Mouse (Mus musculus): ENCODE measurements at regions not wholly inside any gene's neighbourhood (a gene's known extent, or its start where the extent isn't known, plus 50 kb on each side); places are given as distances from the start of the nearest gene placed in this dataset.

DNA sequence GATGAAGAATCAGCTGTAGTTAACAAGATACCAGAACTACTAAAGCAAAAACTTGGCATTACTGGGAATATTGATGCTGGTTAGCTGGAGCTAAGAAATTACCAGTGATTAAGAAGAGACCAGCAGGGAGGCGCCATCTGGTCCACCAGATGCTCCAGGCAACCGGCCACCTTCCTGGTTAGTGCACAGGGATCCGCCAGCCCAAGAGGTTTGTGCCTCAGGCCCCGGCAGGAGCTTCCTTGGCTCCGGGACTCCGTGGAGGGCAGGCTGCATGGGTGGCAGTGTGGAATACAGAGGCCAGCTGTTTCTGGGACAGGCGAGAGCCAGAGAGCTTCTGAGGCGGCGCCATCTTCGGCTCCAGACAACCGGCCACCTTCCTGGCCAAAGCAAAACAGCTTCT lies 502.0 kb downstream of the 4931400O07Rik start:
- peak; percentile 20 for DNase-seq

Data from cerebellum, adult 8-10 months (tissue).